Mouse (Mus musculus) spleen, adult 2 months (tissue): ENCODE measurements around the gene Spata31d1a. TPM values are rescaled to one million over a fixed set of nuclear protein-coding genes. Genes with fewer than 3 reads are reported as not detected.

ENCODE experiments used
- DNase-seq, 2 experiments: peaks; one replicate each; pipeline versions ENCODE4 v3.0.0 to v3.0.0-alpha.2; 2012 to 2021; ENCODE audit warnings: low spot score in 2 of 2, low read depth in 1 of 2
- H3K27ac ChIP-seq: fragments of 200-500 bp; 2 replicates; pipeline ENCODE4 v1.5.1; 2012; ENCODE audit warnings: low read length, inconsistent platforms; ENCODE audit not compliant: insufficient read depth
- H3K27me3 ChIP-seq: fragments of 200-500 bp; 2 replicates; pipeline ENCODE4 v1.6.1; 2012; ENCODE audit warnings: mild to moderate bottlenecking, moderate library complexity, low read length, inconsistent platforms; ENCODE audit not compliant: control insufficient read depth, insufficient read depth
- H3K36me3 ChIP-seq: fragments of 200-500 bp; 2 replicates; pipeline ENCODE4 v1.6.1; 2012; ENCODE audit warnings: mild to moderate bottlenecking, low read length, inconsistent platforms; ENCODE audit not compliant: control insufficient read depth, insufficient read depth
- H3K4me1 ChIP-seq: fragments of 200-500 bp; 2 replicates; pipeline ENCODE4 v1.6.1; 2011; ENCODE audit warnings: inconsistent platforms; ENCODE audit not compliant: control insufficient read depth, insufficient read depth, insufficient read length
- H3K4me3 ChIP-seq: fragments of 200-500 bp; 2 replicates; pipeline ENCODE4 v1.5.1; 2011; ENCODE audit warnings: mild to moderate bottlenecking, inconsistent platforms; ENCODE audit not compliant: insufficient read depth, insufficient read length; ENCODE audit errors: extremely low read depth
- CTCF ChIP-seq: fragments of 200-500 bp; IDR thresholded peaks from 2 replicates; pipeline ENCODE4 v1.5.1; 2011; ENCODE audit warnings: mild to moderate bottlenecking, inconsistent platforms; ENCODE audit not compliant: insufficient read depth, insufficient read length, insufficient replicate concordance; ENCODE audit errors: extremely low read depth
- POLR2A ChIP-seq: fragments of 200-500 bp; IDR thresholded peaks from 2 replicates; pipeline ENCODE4 v1.6.1; 2011; ENCODE audit warnings: low read depth, low read length, inconsistent platforms
- WGBS: fragments of 180-500 bp; shearing (Covaris S2); methylation state at CpG from one replicate; pipeline ENCODE4 v1.1.7; 2018; 5-methylcytosine and 5-hydroxymethylcytosine counted together
- polyA plus RNA-seq: library from polyadenylated mRNA; depleted of rRNA; stranded (reverse); fragments of >200 nt; gene quantifications from 2 replicates; pipeline ENCODE4 v1.2.3, GENCODE M21; 2012

The Spata31d1a gene
- polyA plus RNA-seq, 1 experiment = not detected

DNA sequence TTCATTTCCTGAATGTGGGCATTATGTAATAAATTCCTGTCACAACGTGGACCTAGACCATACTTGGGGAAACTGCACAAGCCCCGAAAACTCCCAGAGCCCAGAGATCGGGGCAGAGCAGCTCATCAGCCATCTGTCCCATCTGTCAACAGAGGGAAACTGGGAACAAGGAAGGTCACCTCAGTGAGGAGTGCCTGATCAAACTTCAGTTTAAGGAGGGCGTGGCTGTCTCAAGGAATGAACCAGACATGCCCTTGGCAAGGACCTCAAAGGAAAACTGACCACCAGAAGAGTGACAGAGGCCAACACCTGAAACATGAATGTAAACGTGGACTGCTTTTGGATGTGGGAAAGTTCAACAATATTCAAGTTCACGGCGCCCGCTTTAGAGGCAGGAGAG lies 48.7 kb downstream of the Spata31d1a start:
- 88% methylated on average over 8 of the region's 8 CpGs for WGBS
- Histone ChIP-seq H3K4me3 (no peak overlapping the region), H3K27ac (no peak overlapping the region), H3K4me1 (peaks cover 7% of the 10 kb centered on the region; the same call in 1 of the 2 replicates), H3K27me3 (no peaks in the 10 kb centered on the region), H3K36me3 (peaks cover 9% of the 10 kb centered on the region)
- no peak for DNase-seq
- TF ChIP-seq POLR2A (no peak), CTCF (no peak)

DNA sequence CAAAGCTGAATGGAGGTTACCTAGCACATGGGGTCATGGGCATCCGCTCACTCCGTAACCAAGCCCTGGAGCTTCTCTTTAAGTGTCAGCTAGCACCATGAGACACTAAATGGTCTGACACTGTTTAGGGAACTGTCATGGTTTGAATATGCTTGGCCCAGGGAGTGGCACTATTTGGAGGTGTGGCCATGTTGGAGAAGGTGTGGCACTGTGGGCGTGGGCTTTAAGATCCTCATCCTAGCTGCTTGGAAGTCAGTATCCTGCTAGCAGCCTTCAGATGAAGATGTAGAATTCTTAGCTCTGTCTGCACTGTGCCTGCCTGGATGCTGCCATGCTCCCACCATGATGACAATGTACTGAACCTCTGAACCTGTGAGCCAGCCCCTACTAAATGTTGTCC lies 49.8 kb downstream of the Spata31d1a start:
- peaks cover 13% of the 10 kb centered on the region for H3K4me1 ChIP-seq
- H3K27me3 ChIP-seq = no peaks in the 10 kb centered on the region
- peaks cover 9% of the 10 kb centered on the region for H3K36me3 ChIP-seq
- WGBS = 98% methylated on average over 3 of the region's 3 CpGs
- no peak for DNase-seq
- no peak overlapping the region for H3K27ac ChIP-seq
- TF ChIP-seq CTCF (no peak), POLR2A (no peak)
- H3K4me3 ChIP-seq = no peak overlapping the region

DNA sequence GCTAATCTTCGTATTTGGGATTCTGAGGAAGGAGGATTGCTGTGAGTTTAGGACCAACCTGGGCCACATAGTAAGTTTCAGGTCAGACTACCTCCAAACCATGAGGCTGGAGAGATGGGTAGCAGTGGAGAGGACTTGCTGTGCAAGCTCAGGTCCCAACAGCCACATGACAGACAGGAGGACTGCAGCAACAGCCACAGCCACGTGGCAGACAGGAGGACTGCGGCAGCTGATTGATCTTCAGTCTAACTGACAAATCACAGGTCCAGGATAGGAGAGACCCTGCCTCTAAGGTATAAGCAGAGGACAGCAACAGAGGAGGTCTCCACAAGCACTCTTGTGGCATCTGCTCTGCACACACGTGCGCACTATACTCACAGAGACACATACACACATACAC lies 52.3 kb downstream of the Spata31d1a start:
- Histone ChIP-seq H3K27me3 (no peaks in the 10 kb centered on the region), H3K27ac (no peak overlapping the region), H3K4me3 (no peak overlapping the region), H3K36me3 (0 out of 2 replicates have a peak, but pooled peaks cover 2% of the 10 kb centered on the region), H3K4me1 (peaks cover 16% of the 10 kb centered on the region)
- no peak for TF ChIP-seq POLR2A
- no peak for TF ChIP-seq CTCF
- 80% methylated on average over 5 of the region's 5 CpGs for WGBS
- DNase-seq = no peak

DNA sequence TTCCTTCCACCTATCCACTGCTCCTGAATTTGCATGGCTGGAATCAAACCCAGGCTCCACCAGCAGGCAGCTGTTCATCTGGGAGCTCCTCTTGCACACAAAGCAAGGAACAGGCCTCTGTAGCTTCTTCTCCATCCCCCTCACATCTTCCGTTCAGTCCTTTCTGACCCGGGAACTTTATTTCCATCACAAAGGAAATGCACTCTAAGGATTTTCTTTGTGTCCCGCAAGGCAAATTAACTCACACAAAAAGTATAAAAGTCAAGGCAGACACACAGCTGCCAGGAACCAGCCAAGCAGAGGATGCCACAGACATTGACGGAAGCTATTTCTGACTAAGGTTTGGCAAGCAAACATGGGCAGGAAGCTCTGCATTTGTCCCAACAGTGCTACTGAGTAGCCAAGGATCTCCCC lies 53.1 kb downstream of the Spata31d1a start:
- H3K4me3 ChIP-seq = no peak overlapping the region
- DNase-seq = no peak
- no peak for TF ChIP-seq CTCF
- no peak for TF ChIP-seq POLR2A
- H3K36me3 ChIP-seq = 0 out of 2 replicates have a peak, but pooled peaks cover 2% of the 10 kb centered on the region
- H3K4me1 ChIP-seq = peaks cover 16% of the 10 kb centered on the region
- peak overlapping the region; percentile 55 for H3K27ac ChIP-seq
- H3K27me3 ChIP-seq = no peaks in the 10 kb centered on the region
- 29% methylated on average over 4 of the region's 4 CpGs for WGBS

DNA sequence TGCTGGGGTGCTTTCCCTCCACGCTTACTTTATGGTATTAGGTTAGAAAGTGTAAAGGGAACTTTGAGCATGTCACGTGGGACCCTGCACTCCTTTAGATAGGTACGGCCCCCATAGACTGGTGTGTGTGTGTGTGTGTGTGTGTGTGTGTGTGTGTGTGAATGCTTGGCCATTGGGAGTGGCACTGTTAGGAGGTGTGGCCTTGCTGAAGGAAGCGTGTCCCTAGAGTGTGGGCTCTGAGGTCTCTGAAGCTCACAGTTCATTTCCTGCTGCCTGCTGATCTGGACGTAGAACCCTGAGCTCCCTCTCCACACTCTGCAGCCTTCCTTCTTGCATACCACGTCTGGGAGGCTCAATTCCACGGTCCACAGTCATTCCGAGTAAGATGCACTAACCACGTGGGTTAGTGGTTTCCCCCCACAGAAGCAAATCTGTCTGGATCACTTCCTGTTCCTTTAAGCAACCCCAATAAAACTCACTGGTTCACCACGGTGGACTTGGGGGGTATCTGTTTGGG lies 53.8 kb downstream of the Spata31d1a start:
- no peaks in the 10 kb centered on the region for H3K36me3 ChIP-seq
- 4% methylated on average over 10 of the region's 10 CpGs for WGBS
- peak overlapping the region; percentile 55 for H3K27ac ChIP-seq

DNA sequence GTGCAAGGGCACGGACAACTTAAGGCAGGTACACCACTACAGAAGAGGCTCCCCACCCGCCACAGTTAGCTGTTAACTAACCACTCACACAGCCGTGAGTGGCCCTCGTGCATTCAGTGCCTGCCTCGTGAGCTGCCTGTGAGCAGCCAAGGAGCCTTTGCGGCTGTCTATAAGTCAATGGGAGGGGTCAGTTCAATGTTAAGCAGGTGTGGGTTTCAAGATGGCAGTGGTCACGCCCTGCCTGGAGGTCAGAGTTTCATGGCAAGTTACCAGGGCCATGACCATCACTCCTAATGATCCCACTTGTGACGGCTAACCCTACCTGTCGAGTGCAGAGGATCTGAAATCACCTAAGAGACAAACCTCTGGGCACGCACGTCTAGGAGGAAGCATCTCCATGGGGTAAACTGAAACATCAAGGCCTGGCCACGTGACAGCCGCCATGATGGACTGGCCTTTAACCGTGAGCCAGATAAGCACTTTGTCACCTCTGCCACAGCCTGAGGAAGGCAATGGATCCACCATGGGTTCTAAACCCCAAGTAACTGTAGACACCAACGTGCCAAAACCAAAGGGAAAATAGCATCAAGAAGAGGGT lies 54.3 kb downstream of the Spata31d1a start:
- Histone ChIP-seq H3K4me3 (no peak overlapping the region), H3K27ac (peak overlapping the region; percentile 30), H3K27me3 (no peaks in the 10 kb centered on the region), H3K36me3 (no peaks in the 10 kb centered on the region), H3K4me1 (peaks cover 16% of the 10 kb centered on the region)
- TF ChIP-seq CTCF = no peak
- TF ChIP-seq POLR2A = no peak
- no peak for DNase-seq
- WGBS = 82% methylated on average over 15 of the region's 15 CpGs

More for the DNA sequence above, 53.8 kb downstream of the Spata31d1a start:
- DNase-seq = peak; percentile 56 to 70
- H3K4me1 ChIP-seq = peaks cover 16% of the 10 kb centered on the region
- TF ChIP-seq CTCF (no peak), POLR2A (peak; percentile 35; the same call in 1 of the 2 replicates)
- H3K4me3 ChIP-seq = peak overlapping the region; percentile 7; the same call in 1 of the 2 replicates
- H3K27me3 ChIP-seq = no peaks in the 10 kb centered on the region

DNA sequence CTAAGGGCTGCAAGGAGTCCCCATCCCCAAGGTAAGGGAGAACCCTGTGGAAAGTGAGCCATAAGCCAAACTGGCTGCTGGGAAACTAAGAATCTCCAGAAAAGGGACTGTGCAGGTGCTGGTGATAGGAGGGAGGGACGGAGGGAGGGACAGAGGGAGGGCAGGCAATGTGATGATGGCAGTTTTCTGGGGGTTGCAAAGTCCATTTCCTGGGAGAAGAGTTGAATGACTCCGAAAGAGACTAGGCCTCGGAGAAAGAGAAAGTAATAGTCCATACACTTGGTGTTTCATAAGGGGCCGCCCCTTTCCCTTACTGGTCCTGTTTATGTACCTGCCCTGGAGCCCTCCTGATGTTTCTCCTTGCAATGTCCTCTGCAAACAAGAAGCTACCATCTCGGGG lies 55.7 kb downstream of the Spata31d1a start:
- Histone ChIP-seq H3K27me3 (no peaks in the 10 kb centered on the region), H3K36me3 (peaks cover 2% of the 10 kb centered on the region; the same call in 1 of the 2 replicates), H3K4me3 (no peak overlapping the region), H3K27ac (no peak overlapping the region), H3K4me1 (peaks cover 16% of the 10 kb centered on the region)
- no peak for TF ChIP-seq POLR2A
- TF ChIP-seq CTCF = no peak
- 91% methylated on average over 5 of the region's 5 CpGs for WGBS
- DNase-seq = no peak
